Mouse (Mus musculus): ENCODE data around the gene Rnf145.

DNA sequence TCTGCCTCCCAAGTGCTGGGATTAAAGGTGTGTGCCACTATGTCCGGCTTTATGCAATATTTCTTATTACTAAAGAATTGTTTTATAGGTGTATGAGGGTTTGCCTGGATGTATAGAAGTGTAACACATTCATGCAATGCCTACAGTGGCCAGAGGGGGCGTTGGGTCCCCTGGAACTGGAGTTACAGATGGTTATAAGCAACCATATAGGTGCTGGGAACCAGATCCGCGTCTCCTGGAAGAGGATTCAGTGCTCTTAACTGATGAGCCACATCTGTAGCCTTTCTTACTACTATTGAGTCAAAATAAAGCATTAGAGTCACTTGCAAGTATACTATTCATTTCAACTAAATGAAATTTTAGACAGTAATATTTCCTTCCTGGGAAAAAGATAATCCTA is 7.0 kb downstream of the Rnf145 start:
- TF ChIP-seq CTCF (IDR thresholded peaks at IDR 0.05; ENCODE audit: low read depth) (peak; percentile 60), EP300 (IDR thresholded peaks at IDR 0.05; ENCODE audit: low read depth) (no peak)

Data from liver, embryonic 14.5 days (tissue).